Mouse (Mus musculus): ENCODE results near the gene Tcf7l2. TPM values are rescaled to one million over a fixed set of nuclear protein-coding genes. Genes with fewer than 3 reads are reported as not detected.

Tcf7l2 gene
- 11.3 to 16.3 TPM (median 15.3 TPM) in 3 replicates for total RNA-seq (2017)

GRCm38 (mm10) chr19:55741439-55741928, at the start of gene Tcf7l2:
Gene Tcf7l2 (plus strand): TSS chr19:55741820.
- ATAC-seq (replicated peaks; ENCODE audit: insufficient number of reproducible peaks, low FRiP score, low TSS enrichment, poor library complexity, severe bottlenecking) = peak; percentile 71

DNA sequence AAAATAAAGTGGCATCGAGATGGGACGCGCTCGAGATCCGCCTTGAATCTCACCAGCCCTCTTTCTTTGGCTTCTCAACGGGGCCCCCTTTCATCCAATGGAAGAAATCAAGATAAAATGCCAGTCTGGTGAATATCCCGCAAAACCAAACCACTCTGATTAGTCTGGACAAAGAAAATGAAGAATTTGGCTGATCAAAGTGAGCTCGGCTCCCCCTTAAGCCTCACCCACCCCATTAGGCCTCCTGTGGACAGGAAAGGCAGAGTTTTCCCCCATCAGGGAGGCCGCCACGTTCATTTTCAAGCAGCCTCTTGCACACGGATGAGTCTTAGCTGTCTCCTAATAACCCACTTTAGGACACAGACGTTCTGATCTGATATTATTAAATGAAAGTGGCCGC, 47.0 kb upstream of the Tcf7l2 start:
- ATAC-seq (replicated peaks; ENCODE audit: insufficient number of reproducible peaks, low FRiP score, low TSS enrichment, poor library complexity, severe bottlenecking) = no peak

DNA sequence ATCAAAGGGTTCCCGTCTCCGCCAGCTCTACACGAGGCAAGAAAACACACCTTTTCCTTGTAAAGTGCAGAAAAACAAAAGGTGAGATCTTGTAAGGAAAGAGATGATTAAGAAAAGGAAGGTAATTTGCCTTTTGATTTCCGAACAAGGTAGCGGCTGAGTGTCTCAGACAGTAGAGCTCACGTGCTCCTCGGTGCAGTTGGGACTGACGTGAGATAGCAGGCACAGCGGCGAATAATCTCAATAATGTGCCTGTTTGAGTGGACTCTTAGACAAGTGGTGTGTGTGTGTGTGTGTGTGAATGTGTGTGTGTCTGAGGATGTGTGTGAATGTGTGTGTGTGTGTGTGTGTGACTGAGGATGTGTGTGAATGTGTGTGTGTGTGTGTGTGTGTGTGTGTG, 46.2 kb upstream of the Tcf7l2 start:
- ATAC-seq (replicated peaks; ENCODE audit: insufficient number of reproducible peaks, low FRiP score, low TSS enrichment, poor library complexity, severe bottlenecking) = no peak

DNA sequence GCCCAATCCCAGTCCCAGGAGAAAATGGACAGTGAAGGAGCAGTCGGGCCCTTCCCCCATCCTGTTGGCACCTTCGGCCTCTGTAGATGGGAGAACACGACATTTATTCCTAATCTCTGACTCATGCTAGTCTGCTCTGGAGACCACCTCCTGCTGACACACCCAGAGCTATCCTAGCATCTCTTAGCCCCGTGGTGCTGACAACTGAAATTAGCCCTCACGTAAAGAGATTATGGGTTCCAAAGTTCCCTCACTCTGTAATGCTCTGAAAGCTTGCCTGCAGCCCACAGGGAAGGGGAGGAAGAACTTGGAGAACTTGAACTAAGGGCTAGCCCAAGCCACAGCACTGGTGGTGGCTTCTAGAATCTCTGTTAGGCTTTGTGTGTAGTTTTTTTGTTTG, 42.7 kb upstream of the Tcf7l2 start:
- ATAC-seq (replicated peaks; ENCODE audit: insufficient number of reproducible peaks, low FRiP score, low TSS enrichment, poor library complexity, severe bottlenecking) = no peak

DNA sequence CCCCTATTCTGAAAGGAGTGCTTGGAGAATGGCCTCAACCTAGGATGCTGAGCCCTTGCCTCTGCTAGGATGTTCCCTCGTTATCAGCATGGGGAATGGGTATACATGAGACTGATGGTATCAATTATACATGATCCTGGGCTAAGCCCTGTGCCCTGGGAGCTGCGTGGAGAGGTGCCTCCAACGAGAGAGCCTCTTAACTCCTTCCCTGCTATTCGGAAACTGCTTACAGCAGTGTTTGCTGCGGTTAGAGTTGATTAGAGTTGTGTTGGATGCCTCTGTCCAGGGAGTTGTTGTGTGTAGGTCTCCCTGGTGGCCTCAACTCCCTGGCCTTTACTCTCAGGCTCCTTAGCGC, 41.4 kb upstream of the Tcf7l2 start:
- no peak for ATAC-seq (replicated peaks; ENCODE audit: insufficient number of reproducible peaks, low FRiP score, low TSS enrichment, poor library complexity, severe bottlenecking)

DNA sequence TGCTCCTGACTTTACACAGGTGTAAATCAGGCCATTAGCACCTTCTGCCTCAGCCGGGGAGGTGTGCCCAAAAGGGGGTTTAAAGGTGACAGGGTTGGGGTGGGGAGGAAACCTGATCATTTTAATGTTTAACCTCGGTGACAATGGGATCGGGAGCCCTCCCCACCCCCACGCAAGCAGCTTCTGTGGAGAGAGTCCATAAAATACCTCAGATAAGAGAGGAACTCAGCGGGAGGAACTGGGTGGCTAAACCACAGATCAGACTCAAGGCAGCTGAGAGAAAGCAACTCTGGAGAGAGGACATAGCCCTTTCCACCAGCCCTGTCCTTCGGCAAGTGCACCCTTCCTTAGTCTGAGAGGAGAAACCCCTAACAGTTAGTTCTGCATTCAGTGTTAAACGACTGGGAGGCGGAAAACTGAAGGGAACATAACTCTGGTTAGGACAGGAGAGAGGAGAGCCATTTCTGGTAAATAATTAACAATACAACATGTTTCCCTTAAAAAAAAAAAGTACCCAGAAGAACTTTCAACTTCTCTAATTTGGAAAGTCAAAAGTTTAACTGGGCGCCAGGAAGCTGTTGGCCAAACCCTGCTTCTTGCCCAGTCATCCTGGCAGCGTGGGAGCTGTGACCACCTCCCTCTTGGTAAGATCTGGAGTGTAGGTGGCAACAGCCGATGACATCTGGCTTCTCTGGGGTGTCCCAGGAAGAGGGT, 40.9 kb upstream of the Tcf7l2 start:
- peak; percentile 84 for ATAC-seq (replicated peaks; ENCODE audit: insufficient number of reproducible peaks, low FRiP score, low TSS enrichment, poor library complexity, severe bottlenecking)

DNA sequence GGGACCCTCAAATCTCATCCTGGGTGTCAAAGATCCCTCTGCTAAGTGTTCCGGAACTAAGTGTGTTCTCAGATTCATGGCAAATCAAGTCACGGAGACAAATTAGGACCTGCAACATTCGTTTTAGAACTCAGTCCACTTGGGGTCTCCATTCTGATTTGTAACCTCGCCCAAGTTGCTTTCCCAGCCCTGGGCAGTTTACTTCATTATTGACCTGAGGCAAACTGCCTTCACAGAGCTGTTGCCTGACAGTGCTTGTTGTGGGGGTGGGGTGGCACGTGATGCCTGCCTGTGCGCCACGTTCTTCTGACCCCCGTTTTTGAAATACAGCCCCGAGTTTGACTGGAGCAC, 40.4 kb upstream of the Tcf7l2 start:
- no peak for ATAC-seq (replicated peaks; ENCODE audit: insufficient number of reproducible peaks, low FRiP score, low TSS enrichment, poor library complexity, severe bottlenecking)

GRCm38 (mm10) chr19:55702081-55702480, 39.5 kb upstream of the Tcf7l2 start:
- ATAC-seq (replicated peaks; ENCODE audit: insufficient number of reproducible peaks, low FRiP score, low TSS enrichment, poor library complexity, severe bottlenecking) = no peak

GRCm38 (mm10) chr19:55702716-55703115, 38.9 kb upstream of the Tcf7l2 start:
- ATAC-seq (replicated peaks; ENCODE audit: insufficient number of reproducible peaks, low FRiP score, low TSS enrichment, poor library complexity, severe bottlenecking) = no peak

- ATAC-seq (replicated peaks; ENCODE audit: insufficient number of reproducible peaks, low FRiP score, low TSS enrichment, poor library complexity, severe bottlenecking) = no peak
Measured at GRCm38 (mm10) chr19:55704071-55704470, 37.5 kb upstream of the Tcf7l2 start.

GRCm38 (mm10) chr19:55706300-55706699, 35.3 kb upstream of the Tcf7l2 start:
- no peak for ATAC-seq (replicated peaks; ENCODE audit: insufficient number of reproducible peaks, low FRiP score, low TSS enrichment, poor library complexity, severe bottlenecking)

DNA sequence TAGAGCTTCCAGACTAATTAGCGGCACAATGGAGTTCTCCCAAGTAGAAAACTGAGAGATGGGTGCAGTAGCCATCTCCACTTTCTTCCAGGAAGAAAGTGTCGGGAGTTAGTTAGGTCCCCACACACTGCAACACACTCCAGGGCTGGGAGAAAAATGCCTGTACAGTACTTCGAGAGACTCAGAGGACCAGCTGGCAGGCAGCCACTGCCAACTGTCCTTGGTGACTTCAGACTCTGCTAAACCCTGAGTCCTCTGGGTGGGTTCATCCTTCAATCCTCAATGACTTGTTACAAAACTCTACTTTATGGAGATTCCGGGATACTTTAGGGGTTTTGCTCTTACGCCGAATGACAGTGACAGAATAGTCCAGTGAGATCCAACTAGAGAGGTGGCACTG, 34.8 kb upstream of the Tcf7l2 start:
- no peak for ATAC-seq (replicated peaks; ENCODE audit: insufficient number of reproducible peaks, low FRiP score, low TSS enrichment, poor library complexity, severe bottlenecking)

DNA sequence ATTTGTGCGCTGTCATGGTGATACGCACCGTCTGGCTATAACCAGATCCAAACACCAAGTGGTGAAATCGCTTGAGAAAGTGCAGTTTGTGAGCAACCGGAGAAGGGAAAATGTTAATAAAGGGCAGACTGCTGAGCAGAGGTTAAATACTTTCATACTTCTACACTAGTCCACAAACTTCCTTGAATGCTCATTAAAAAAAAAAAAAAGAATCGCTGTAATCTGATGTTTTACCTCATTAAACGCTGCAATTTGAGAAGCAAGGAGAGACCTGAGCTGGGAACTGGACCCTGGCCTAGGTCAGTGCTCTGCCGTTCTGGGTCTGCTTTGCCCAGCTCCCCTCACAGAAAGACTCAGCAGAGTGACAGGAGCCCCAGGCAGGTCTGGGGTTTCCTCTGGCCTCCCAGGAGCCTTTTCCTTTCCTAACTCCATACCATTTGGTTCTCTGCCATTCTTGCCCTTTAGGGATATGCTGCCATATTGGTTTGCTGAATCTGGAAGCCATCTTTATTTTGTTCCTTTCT, 33.5 kb upstream of the Tcf7l2 start:
- ATAC-seq (replicated peaks; ENCODE audit: insufficient number of reproducible peaks, low FRiP score, low TSS enrichment, poor library complexity, severe bottlenecking) = no peak

GRCm38 (mm10) chr19:55710841-55711240, 30.8 kb upstream of the Tcf7l2 start:
- no peak for ATAC-seq (replicated peaks; ENCODE audit: insufficient number of reproducible peaks, low FRiP score, low TSS enrichment, poor library complexity, severe bottlenecking)

- ATAC-seq (replicated peaks; ENCODE audit: insufficient number of reproducible peaks, low FRiP score, low TSS enrichment, poor library complexity, severe bottlenecking) = no peak
Measured at GRCm38 (mm10) chr19:55711701-55712100, 29.9 kb upstream of the Tcf7l2 start.

DNA sequence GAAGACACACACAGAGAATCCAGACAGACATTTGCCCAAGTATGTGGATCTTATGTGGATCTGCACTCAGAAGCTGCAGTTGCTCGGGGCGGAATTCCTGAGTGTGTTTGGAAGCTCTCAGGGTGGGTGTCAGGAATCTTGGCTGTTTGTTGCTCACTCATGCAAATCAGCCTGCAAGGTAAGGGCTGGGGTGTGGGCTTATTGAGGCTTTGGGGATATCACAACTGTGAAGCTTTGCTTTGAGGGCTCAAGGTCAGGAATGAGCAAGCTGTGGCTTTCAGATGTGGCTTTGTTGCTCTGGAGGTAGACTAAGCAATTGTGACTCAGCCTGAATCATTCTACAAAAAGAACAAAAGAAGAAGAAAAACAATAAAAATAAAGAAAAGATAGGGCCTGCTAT, 28.9 kb upstream of the Tcf7l2 start:
- ATAC-seq (replicated peaks; ENCODE audit: insufficient number of reproducible peaks, low FRiP score, low TSS enrichment, poor library complexity, severe bottlenecking) = no peak

DNA sequence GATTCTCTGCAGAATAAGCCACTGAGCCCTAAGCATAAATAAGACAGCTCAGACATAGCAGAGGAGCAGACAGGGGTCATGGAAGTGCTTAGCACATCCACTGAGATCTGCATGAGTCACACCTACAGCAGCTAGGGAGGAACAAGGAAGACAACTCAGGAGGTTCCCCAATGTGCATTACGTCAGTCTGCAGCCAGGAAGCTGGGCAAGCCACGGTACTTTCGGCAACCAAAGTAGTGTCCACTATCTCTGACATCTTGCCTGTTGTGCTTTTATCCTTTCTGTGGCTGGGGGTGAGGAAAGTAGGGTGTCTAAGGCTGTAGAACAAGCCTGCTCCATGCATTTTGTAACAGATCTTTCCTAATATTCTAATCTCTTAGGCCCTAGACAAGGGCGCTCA, 27.6 kb upstream of the Tcf7l2 start:
- peak; percentile 98 for ATAC-seq (replicated peaks; ENCODE audit: insufficient number of reproducible peaks, low FRiP score, low TSS enrichment, poor library complexity, severe bottlenecking)

- ATAC-seq (replicated peaks; ENCODE audit: insufficient number of reproducible peaks, low FRiP score, low TSS enrichment, poor library complexity, severe bottlenecking) = no peak
Measured at GRCm38 (mm10) chr19:55714665-55715064, 27.0 kb upstream of the Tcf7l2 start.

GRCm38 (mm10) chr19:55719083-55719482, 22.5 kb upstream of the Tcf7l2 start:
- no peak for ATAC-seq (replicated peaks; ENCODE audit: insufficient number of reproducible peaks, low FRiP score, low TSS enrichment, poor library complexity, severe bottlenecking)

DNA sequence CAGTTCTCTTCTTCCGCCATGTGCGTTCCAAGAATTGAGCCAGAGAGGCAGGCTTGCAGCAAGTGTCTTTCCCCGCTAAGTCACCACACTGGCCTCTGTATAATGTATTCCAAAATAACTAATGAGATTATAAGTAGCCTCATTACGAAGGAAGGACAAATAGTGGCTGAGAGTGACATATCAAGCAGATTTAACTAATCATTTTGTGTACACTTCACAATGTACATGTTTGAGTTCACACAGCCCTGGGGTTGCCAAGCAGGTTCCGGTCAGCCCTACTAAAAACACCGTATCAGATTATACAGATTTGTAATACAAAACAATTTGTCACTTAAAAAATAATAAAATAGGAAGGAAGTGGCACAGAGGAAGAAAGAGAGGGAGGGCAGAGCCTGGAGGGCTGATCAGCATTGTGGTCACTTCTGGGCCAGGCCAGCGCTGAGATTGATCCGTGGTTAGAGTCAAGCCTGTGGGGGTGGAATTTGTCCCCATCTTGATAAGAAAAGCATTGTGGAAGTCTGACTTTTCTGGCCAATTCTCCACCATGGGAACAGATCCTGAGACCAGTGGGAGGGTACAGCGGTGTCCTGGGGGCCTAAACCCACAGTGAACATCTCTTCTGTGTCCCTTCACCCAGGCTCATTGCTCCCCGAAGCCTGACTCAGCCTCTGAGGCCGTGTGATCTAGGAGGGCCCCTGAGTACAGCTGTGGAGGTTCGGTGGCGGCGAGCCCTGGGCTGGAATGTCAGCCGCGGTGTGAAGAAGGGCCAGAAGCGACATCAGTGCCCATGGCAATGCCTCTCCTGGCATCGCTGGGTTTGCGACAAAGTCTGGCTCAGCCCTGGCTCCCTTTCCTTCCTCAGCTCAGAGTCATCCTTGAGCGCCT, 21.9 kb upstream of the Tcf7l2 start:
- no peak for ATAC-seq (replicated peaks; ENCODE audit: insufficient number of reproducible peaks, low FRiP score, low TSS enrichment, poor library complexity, severe bottlenecking)
